Mouse (Mus musculus) layer of hippocampus, adult 9-11 months (tissue): ENCODE data around the gene Atg4d.
"Not testable (repeated sequence)": the region's sequence is repeated elsewhere in the genome, so short reads cannot be mapped to it uniquely, and the experiment has no call there.

Source experiments
- DNase-seq: peaks from one replicate; pipeline ENCODE4 v3.0.0; 2022

Gene Atg4d

DNA sequence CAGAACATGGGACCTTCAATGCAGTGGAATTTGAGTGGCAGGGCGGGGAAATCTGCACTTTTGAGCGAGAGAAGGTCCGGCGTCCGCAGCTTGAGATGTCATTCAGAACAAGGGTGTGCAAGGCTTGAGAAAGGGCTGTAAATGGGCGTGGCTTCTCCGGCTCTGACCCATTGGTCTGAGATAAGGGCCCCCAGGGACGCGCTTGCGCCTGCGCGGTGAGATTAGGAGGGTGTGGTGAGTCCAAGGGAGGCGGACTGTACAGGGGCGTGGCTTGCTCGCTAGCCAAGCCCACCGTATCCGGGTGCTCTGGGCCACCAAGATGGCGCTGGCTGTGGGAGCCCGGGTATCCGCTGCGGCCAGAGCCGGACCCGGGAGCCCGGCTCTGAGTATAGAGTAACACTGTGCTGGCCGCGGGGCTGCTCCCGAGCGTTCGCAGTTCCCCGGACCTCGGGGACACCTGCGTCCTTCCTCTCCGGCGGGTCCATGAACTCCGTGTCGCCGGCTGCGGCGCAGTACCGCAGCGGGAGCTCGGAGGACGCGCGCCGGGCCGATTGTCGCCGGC, at the start of gene Atg4d:
Gene Atg4d, plus strand, starts transcription at position 294 of the 562 bp plus-strand sequence.
- peak; percentile 99 for DNase-seq

DNA sequence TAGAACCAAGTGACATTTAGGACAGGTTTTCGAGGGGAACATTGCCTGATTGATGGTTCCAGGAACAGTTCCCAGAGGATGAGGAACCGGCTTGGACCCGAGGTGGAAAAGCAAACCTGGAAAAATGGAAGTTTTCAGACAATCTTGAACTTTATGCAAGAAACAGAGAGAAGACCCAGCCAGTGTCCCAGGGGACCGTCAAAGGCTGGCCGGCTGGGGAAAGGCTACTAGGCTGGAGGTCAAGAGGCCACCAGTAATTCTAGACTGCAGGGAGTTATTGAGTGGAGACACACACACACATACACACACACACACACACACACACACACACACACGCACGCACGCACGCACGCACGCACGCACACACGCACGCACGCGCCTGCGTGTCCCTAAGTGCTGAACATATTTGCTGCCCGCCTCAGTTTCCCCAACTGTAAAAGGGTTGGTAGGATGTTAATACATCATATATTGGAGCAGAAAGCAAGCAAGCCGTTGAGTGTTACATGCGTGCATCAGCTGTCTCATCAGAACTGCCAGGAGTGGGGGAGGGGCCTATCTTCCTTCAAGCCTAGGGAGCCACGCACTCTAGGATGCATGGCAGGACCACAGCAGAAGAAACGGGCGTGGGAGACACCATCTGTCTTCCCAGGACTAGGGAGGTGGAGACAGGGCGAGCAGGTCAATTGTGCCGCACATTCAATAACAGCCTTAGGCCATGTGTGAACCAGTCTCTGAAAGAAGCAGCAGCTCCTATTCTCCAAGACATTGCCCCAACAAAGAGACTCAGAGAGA, 48.8 kb upstream of the Atg4d start:
- DNase-seq: peak; percentile 63

- DNase-seq: no peak
These were observed 45.3 kb upstream of the Atg4d start for GRCm38 (mm10) chr9:21219820-21220219.

- DNase-seq: peak; percentile 95
These were observed 44.4 kb upstream of the Atg4d start for GRCm38 (mm10) chr9:21220490-21221382.

DNA sequence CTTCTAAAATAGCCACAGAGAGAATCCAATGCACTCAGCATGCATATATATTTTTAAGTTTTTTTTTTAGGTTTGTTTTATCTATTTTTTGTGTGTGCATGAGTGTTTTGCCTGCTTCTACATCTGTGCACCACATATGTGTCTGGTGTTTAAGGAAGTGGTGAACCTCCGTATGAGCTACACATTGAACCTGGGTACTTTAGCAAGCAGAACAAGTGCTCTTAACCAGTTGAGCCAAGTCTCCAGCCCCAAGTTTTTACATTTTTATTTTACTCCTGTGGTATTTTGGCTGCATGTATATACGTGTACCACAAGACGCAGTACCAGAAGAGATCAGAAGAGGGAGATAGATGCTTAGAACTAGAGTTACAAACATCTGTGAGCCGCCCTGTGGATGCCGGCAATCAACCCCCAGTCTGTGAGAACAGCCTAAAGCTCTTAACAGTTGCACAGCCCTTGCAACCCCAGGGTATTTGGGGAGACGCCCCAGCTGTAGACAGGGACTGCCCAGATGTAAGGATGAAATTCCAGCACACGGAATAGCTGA, 43.6 kb upstream of the Atg4d start:
- DNase-seq: peak; percentile 51

DNA sequence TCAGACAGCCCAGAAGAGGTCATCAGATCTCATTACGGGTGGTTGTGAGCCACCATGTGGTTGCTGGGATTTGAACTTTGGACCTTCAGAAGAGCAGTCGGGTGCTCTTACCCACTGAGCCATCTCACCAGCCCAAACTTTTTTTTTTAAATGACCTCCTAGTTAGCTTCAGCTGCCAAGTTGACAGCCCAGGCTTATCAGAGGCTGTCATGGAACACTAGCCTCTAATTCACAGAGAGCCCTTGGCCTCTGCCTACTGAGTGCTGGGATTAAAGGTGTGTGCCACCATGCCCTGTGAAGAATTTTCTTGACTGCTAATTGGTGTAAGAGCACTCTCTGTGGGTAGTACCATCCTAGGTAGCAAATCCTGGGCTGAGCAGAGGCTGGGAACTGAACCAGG, 41.6 kb upstream of the Atg4d start:
- DNase-seq: not testable (repeated sequence)

DNA sequence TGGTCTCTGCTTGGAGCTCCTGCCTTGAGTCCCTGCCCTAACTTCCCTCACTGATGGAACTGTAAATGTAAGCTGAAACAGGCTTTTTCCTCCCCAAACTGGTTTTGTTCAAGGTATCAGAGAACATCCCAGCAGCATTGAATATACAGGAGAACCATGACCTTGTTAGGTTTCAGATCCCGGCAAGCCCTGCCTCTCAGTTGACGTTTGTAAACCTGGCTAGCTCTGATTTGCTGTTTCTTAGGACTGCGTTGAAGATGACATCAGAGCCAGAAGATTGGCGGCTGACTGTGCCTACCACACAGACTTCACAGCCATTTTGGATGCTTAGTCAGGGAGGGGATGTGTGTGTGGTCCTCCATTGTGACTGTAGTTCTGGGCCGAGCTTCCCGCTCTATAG, 41.2 kb upstream of the Atg4d start:
- DNase-seq: no peak

DNA sequence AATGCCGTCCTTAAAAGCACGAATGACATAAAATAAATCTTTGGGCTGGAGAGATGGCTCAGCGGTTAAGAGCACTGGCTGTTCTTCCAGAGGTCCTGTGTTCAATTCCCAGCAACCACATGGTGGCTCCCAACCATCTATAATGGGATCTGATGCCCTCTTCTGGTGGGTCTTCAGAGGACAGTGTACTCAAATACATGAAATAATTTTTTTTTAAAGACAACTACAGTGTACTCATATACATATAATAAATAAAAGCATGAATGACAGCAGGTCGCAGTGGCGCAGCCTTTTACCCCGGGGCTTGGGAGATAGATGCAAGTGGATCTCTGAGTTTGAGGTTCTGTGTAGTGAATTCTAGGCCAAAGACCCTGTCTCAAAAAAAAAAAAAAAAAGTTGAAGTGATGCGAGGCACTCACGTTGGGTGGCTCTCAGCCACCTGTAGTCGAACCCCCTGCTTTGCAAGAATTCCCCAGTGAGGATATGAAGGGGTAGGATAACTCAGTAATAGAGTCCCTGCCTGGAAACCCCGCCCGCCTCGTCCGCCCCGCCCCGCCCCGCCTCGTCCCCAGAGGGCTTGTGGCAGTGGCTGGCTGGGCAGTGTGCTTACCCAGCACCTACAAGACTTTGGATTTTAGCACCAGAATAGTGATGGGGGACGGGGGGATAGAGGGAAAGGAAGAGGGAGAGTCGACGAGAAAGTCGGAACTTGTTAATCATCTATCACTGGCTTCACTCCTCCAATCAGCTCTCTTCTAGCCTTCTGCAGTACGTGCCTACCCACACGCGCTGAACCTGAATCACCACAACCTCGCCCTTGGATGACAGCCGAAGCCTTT, 40.3 kb upstream of the Atg4d start:
- no peak for DNase-seq

- no peak for DNase-seq
These were observed 39.7 kb upstream of the Atg4d start for GRCm38 (mm10) chr9:21225415-21225758.

GRCm38 (mm10) chr9:21227342-21227741, 37.8 kb upstream of the Atg4d start:
- no peak for DNase-seq

DNA sequence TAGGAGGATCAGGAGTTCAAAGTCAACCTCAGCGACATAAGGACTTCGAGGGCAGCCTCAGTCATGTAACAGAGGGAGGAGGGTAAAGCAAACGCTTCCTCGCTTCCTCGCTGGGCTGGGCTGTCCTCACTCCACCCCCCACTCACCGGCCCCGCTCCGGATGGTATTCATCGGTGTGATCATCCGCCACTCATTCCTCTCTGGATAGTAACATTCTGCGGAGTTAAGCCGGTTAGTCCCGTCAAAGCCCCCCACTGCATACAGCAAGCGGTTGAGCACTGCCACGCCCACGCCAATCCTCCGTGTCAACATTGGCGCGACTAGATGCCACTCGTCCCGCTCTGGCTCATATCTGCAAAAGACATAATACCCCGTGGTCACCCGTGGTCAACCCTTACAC, 33.5 kb upstream of the Atg4d start:
- DNase-seq: no peak

GRCm38 (mm10) chr9:21232867-21233266, 32.2 kb upstream of the Atg4d start:
- no peak for DNase-seq

- no peak for DNase-seq
These were observed 31.7 kb upstream of the Atg4d start for GRCm38 (mm10) chr9:21233366-21233765.

DNA sequence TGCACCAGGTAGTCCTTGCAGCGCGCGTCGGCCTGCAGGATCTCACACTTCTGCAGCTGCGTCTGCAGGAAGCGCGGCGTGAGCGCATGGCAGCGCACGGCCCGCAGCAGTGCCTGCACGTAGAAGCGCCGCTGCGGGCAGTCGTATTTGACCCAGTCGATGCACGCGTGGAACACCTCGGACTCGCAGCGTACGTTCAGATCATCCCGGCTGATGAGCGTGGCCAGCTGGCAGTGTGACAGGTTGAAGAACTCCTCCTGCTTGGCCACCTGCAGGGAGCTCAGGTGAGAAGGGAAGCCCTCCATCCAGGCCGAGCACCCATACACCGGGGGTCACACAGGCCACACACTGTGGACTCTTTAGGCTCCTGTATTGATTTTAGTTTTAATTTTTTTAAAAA, 31.3 kb upstream of the Atg4d start:
- DNase-seq: no peak

GRCm38 (mm10) chr9:21235341-21235740, 29.8 kb upstream of the Atg4d start:
- no peak for DNase-seq

DNA sequence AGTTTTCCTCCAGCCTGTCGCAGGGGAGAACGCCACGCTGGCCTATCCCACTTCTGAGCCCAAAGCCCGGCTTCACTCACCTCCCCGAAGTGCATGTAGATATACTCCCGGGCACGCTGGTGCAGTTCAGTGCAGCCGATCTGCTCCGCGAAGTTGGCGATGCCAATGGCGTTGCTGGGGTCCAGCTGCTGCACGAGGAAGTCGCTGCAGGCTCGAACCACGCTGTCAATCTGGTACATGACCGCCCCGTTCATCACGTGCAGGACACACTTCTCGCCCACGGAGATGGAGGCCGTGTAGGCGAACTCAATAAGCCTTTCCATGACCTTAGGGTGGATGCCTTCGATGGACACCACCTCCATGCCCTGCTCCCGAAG, 28.1 kb upstream of the Atg4d start:
- DNase-seq: no peak

GRCm38 (mm10) chr9:21237368-21238003, 27.6 kb upstream of the Atg4d start:
- no peak for DNase-seq

- DNase-seq: no peak
These were observed 26.9 kb upstream of the Atg4d start for GRCm38 (mm10) chr9:21238004-21238732.

- DNase-seq: peak; percentile 69
These were observed 26.2 kb upstream of the Atg4d start, which contains the start of gene Keap1 for GRCm38 (mm10) chr9:21238733-21239464. Gene Keap1 (minus strand): TSS chr9:21239361.

GRCm38 (mm10) chr9:21239465-21239848, 25.6 kb upstream of the Atg4d start:
- DNase-seq: no peak

DNA sequence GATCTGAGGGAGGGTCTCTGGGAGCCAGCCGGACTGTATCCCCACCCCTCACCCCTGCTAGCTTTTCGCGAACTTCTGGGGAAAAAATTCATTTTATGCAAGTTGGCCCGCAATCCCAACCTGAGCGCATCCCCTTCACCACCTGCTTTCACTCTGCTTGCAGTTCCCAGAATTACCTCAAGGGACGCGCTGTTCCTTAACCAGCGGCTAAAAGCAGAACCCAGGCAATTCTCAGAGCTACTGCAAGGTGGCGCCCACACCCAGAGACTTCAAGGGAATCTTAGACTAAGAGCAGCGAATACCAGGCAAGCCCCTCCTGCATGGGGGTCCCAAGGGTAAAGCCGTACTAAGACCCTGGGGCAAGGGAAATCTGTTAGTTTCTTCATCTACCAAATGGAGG, 23.8 kb upstream of the Atg4d start:
- peak; percentile 76 for DNase-seq
